Mouse (Mus musculus): ENCODE results near the gene Gnrhr.

Gene Gnrhr

DNA sequence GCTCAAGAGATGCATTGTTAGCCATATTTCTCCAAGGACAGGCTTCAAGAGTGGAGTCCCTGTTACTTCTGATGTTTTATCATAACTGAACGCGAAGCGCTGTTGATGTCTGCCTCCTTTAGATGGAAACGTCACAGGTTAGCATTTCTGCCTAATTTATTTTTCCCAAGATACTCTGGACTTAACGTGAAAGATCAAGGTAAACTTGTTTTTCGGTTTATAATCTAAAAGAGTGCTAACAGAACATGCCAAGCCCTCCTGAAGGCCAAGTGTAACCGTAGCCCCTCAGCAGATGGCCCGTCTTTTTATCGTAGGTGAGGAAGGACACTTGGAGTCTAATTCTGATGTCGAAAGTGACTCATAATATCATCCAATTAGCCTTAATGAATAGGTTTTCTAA lies at the start of gene Gnrhr:
Gene Gnrhr, minus strand, starts transcription at position 101 of the 400 bp plus-strand sequence.
- no peak for DNase-seq

GRCm38 (mm10) chr5:86246559-86246958 lies 48.9 kb upstream of the Gnrhr start:
- no peak for DNase-seq

- no peak for DNase-seq
These were observed 47.2 kb upstream of the Gnrhr start for GRCm38 (mm10) chr5:86244880-86245279.

DNA sequence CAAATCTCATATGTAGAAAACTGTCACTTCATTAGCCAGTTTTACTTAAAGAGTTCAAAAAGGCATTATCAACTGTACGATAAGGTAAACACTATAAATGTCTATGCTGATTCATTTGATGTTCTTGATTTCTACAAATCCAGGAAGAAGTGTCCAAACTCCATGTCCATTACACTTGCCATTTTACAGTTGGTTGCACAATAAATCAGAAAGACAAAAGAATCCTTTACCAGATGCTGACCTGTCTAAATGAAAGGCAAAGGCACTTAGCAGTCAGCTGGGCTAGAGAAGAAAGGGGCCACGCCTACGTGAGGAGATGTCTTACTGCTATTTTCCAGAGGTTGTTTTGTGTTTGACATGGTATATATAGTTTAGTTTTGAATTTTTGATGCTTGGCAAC lies 46.6 kb upstream of the Gnrhr start:
- DNase-seq = no peak

DNA sequence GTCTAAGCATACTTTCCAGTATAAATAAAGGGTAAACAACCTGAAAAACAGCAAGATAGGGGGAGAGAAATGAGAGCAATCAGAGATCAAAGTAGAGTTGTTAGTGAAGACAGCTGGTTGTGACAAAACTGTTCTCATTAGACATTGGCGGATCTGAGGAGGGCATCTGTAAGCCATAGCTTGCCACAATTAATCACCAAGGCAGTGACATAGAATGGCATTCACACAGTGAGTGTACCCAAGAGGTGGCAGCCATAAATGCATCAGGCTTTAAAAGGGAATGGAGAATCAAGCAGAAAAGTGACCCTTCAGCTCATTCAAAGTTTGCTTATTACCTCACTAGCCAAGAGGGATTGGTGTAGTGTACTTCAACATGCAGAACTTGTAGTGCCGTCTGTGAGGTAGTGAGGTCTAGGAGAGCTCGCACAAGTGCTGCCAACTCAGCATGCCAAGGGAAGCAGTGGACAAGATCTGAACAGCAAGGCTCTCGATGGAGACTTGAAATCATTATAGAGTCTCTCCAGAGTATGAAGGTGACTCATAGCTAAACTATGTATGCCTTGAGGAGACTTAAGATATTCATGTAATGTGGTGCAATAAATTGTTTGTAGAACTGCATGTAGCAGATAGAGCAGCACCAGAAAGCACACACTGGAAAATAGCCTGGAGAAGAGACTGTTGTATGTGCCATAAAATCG lies 29.6 kb upstream of the Gnrhr start:
- DNase-seq = no peak

- DNase-seq = peak; percentile 26 to 75
These were observed 6.3 kb downstream of the Gnrhr start for GRCm38 (mm10) chr5:86191356-86191755.

DNA sequence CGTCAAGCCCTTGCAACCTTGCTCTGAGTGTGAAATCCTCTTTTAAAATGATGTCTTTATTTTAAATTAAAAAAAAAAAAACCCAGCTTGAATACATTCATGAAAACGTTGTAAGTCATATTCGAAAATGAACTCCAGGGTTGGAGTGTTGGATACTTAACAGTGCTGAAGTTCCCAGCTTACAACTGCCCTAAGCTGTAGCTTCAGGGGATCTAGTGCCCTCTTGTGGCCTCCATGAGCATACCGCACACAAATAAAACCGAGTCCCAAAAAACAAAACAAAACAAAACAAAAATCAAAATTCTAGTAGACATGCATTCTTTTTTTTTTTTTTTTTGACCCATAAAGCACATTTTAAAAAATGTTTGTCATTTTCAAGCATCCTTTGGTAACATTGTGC lies 6.9 kb downstream of the Gnrhr start:
- peak; percentile 63 to 69 for DNase-seq

DNA sequence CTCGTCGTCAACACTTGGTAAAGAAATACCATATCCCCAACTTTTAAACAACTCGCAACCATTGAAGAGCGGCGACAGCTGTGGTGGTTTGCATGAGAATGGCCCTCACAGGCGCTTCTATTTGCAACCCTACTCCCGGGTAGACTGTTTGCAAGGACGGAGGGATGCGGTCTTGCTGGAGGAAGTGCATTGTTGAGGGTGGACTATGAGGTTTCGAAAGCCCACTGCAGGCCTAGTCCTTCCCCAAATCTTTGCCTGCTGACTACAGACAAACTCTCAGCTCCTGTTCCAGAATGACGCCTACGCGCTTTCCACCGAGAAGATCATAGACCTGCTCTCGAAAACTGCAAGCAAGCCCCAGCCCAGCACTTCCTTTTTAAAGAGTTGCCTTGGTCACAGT lies 7.4 kb downstream of the Gnrhr start:
- no peak for DNase-seq

GRCm38 (mm10) chr5:86187441-86187840 lies 10.3 kb downstream of the Gnrhr start:
- DNase-seq = peak; percentile 25

DNA sequence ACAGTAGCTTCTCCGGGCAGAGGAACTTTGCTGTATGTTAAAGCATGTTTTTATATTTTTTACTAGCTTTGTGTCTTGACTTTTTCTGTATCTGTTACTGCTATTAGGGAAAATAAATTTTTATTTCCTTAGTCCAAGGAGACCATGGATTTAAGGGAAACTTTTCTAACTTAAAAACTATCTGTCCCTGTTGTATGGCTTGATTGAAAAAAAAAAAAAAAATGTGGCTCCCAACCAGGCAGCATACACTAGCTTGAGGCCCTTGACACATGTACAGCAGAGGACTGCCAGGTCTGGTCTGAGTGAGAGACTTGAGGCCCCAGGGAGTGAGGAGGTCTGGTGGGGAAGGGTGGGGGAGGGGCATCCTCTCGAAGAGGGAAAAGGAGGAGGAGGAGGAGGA lies 23.9 kb downstream of the Gnrhr start:
- peak; percentile 27 to 34 for DNase-seq

DNA sequence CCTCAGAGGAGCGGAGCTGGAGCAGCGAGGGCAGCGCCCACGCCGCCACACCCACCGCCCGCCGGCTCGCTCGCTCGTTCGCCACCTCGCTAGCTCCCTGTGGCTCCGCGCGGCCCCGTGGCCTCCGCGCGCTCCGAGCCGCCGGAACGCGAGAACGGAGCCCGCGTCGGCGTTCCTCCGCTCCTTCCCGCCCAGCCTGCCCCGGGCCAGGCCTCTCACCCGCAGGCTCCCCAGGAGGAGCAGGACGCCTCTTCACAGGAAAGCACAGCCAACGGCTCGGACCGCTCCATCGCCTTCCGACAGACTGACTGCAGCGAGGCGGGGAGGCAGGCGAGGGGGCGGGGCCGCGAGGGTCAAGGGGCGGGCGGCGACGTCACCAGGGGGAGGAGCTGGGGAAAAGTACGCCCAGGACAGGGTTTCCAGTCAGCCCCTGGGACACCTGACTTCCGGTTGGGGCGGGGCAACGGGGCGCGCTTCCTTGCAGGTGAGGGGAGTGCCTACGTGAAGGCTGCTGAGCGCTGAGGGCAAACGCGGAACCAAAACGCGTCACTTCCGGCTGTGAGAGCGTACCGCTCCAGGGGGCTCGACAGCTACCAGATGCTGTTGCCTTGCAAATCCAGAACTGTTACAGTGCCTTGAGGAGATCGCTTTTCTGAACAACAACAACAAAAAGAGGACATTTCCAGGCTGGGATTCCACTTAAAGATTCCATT lies 25.1 kb downstream of the Gnrhr start, which contains the start of gene Uba6:
Gene Uba6, minus strand, starts transcription at position 355 of the 713 bp plus-strand sequence.
- peak; percentile 100 for DNase-seq

- DNase-seq = no peak
These were observed 25.6 kb downstream of the Gnrhr start for GRCm38 (mm10) chr5:86172088-86172448.
